Mouse (Mus musculus) right cerebral cortex, postnatal 10 days (tissue): Measurements from ENCODE around the gene Ctnnd2.

Experiments
- DNase-seq, 2 experiments: peaks; one replicate each; pipeline ENCODE4 v3.0.0; 2021; ENCODE audit warnings: low spot score in 2 of 2

Ctnnd2 gene

DNA sequence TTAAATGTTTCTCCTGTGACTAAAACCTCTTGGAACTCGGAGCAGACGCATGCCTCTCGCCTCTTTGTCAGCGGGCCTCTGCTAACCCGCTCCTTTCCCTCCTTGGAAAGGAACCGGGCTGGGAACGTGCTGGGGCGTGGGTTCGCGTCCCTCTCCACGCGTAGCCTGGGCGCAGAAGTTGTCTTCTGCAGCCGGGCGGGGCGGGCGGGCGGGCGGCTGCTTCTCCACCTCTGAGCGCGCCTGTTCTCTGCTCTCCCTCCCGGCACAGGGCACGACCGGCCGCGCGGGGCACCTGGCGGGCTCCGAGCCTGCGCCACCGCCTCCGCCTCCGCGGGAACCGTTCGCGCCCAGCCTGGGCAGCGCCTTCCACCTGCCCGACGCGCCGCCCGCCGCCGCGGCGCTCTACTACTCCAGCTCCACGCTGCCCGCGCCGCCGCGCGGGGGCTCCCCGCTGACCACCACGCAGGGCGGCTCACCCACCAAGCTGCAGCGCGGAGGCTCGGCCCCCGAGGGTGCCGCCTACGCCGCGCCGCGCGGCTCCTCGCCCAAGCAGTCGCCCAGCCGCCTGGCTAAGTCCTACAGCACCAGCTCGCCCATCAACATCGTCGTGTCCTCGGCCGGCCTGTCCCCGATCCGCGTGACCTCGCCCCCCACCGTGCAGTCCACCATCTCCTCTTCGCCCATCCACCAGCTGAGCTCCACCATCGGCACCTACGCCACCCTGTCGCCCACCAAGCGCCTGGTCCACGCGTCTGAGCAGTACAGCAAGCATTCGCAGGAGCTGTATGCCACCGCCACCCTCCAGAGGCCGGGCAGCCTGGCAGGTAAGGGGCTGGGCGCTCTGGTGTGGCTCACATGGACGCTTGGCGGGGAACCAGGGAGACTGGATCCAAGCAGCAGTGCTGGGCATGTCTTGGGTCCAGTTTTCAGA, 474.4 kb downstream of the Ctnnd2 start:
- peak; percentile 60 to 62 for DNase-seq

DNA sequence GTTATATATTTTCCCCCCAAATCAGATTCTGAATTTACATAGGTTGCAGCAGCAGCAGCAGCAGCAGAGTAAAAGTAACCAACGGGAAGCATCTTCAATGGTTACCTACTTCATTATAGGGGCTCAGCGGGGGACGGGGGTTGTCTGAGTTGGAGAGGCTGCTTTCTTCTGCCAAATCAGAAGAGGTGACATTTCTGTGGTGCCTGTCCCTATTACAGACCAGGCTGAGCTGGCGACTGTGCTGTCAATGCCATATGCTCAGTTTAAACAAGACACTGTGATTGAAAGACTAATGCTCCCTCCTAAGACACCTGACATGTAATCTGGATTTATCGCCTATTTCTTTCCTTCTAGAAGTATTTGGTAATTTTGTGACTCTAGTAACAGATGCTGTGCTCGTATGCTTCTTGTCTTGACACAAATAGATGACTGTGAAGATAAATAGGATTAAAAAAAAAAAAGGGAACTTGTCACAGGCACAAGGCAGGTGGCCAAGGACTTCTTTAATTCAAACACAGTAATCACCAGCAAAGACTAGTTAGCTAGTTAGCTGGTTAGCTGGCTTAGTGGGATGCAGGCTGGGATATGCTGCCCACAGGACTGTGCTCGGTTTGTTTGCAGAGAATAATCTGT, 475.4 kb downstream of the Ctnnd2 start:
- DNase-seq = no peak

DNA sequence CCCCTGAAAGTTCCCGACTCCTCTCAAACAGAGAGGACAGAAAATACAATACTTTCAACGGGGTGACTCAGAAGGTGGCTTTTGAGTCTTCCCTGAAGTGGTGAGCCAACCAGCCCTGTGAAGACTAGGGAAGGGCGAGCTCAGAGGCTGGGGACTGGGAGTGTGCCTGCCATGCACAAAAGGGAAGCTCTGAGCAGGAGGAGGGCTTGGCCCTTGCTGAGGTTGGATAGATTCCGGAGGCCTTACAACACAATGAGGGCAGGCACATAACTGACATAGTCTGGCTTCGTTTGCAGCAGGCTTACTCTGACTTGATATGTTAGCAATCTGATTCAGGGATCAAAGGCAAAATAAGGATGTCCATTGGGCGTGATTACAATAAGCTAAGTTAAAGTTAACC, 477.6 kb downstream of the Ctnnd2 start:
- no peak for DNase-seq

DNA sequence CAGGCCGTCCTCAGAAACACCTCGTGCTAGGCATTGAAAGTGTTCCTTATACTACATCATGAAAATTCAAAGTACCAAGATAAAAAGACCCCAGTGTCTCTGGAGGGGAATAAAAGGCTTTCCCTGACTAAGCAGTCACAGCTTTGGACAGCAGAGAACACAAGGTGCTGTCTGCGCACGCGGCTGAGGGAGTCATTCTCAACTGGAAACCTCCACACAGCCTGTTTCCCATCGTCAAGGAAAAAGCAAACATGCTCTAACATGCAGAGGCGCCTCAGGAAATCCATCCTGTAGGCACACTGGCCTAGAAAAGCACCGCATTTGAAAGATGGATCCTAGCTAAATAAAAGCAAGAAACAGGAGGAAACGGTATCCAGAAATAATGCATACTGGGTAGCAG, 483.0 kb downstream of the Ctnnd2 start:
- no peak for DNase-seq

DNA sequence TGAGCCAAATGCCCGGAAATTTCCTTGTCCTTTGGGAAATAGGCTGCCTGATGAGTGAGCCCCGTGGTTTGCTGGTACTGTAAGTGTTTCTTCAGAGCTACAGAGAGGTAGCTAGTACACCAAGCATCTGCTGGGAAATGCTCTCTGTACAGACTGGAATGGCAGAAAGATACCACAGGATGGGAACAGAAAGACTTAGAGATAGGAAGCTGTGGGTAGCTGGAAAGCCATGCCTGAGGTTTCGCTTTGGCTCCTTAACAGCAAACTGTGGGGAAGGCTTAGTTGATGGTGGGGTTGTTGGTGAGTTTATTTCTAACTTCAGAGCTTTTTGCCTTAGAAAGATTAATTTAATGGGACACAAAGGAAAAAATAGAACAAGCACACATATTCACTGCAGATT, 485.2 kb downstream of the Ctnnd2 start:
- no peak for DNase-seq

DNA sequence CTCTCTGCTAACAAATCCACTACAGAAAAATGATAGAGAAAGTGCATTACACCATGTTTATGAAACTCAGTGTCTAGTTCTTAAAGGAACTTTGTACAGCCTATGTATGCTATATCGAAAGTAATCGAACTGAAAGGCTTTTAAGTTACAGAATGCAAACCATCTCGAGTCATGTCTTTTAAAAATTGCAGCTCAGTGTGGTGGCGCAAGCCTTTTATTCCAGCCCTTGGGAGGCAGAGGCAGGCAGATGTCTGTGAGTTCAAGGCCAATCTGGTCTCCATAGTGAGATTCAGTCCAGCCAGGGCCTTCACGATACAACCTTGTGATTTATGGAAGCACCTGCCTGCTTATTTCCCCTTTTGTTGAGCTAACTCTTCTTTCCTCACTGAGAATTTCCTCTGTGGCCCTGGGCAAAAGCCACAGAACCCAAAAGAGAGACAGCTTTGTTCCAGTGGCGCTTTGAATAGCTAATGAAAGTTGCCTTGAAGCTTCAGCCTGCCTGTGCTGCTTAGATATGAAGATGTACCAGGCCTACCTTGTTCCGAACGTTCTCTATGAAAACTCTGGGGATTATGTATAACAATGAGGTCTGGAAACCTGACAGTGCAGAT, 488.3 kb downstream of the Ctnnd2 start:
- DNase-seq = no peak

DNA sequence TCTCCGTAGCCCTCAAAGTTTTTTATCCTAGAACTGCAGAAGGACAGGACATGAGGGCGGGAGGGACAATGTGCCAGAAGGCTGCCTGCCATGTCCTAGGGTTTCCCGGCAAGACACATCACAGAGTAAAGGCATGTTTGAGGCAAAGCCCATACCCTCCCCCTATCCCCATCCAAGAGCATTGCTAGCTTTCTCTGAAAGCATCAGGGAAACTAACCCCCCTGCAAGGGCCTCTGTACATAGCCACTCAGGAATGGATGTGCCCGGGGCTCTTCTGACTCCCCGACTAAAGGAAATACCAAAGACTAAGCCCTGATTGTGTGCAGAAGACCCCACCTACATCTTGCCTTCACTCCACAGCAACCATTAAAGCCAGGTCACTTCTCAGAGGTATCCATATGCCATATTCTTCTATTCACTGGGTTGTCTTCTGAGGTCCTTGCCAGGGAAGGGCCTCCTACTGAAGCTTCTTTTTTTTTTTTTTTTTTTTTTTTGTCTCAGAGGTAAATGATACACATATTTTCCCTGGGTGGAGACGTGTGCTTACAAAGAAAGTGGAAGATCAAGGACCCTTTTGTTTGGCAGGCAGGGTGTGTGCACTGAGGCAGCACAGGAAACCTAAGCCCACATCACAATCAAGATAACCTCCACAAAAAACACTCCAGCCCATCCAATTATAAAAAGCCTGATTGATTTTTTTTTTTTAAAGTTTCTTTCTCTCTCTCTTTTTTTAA, 489.5 kb downstream of the Ctnnd2 start:
- peak in 1 of 2 experiments; percentile 48 for DNase-seq

DNA sequence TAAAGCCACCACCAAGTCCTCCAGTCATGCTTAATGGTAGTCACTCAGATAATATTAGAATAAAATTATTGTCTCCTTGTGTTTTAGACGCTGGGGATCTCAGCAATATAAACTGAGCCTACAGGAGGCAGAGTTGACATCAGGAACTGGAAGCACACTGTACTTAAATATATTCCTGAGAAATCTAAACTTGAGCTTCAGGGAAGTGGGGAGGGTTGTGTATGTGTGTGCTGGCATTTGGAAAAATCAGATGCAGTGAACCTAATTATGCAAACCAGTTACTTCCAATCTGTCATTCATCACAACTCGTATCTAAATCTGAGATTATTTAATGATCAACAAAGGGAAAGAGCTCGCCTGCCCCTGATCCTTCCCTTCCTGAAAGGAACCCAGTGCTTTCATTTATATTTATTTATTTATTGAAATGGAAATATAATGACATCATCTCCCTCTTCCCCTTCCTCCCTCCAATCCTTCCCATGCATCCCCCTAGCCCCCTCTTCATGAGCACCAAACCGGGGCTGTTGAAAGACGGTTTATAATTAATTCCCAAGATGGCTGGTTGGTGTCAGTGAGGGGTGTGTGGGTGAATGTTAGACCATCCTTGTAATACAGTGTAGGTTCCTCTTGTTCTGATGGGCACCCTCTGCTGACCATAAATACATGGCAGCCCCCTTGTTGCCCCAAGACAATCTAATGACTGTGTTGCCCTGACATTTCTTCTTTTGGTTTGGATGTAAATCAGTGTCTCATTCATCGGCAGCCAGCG, 495.6 kb downstream of the Ctnnd2 start:
- no peak for DNase-seq

DNA sequence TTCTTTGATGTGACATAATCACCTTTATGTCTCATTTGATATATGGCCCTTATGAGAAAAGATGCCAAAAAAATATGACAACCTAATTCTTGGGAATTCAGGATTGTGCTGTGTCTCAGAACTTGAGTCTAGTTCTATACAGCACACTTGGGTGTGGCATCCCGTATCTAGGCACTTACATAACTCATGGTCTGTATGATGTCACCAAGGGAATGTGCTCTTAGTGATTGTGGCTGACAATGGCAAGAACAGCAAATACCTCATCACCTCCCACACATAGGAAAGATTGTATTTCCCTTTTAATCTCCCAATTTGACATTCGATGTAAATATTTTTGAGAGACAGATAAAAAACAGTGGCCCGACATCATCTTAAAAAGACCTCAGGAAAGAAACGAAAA, 509.5 kb downstream of the Ctnnd2 start:
- no peak for DNase-seq

DNA sequence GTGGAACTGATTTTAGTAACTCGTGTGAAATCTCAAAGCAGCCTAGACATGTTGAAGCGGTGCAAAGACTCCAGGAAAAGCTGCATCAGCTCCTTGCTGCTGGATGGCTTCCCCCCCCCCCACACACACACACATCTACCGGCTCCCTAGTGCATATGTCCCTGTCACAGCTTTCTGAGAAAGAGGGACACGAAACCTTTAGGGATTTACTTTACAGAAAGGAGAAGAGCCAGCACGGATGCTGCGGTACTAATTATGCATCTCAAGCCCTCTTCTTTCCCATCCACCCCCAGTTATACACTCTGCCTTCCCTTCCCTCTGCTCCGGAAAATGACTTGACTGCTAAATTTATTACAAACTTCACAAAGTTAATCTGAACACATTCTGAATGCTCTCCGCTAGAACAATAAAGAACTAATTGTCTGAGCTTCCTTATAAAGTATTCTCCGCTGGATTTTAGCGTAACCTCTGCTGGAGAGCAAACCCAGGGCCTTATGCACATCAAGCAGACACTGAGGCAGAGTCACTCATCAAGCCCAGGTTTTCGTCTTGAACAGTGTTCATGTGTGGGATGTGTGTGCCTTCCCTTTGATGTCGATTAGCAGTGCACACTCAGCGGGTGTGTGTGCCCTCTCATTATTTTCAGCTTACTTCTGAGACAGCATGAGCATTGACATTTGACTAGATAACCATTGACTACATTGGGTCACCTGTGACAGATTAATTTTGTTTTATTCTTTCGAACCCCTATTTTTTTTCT, 510.1 kb downstream of the Ctnnd2 start:
- peak in 1 of 2 experiments; percentile 40 for DNase-seq

DNA sequence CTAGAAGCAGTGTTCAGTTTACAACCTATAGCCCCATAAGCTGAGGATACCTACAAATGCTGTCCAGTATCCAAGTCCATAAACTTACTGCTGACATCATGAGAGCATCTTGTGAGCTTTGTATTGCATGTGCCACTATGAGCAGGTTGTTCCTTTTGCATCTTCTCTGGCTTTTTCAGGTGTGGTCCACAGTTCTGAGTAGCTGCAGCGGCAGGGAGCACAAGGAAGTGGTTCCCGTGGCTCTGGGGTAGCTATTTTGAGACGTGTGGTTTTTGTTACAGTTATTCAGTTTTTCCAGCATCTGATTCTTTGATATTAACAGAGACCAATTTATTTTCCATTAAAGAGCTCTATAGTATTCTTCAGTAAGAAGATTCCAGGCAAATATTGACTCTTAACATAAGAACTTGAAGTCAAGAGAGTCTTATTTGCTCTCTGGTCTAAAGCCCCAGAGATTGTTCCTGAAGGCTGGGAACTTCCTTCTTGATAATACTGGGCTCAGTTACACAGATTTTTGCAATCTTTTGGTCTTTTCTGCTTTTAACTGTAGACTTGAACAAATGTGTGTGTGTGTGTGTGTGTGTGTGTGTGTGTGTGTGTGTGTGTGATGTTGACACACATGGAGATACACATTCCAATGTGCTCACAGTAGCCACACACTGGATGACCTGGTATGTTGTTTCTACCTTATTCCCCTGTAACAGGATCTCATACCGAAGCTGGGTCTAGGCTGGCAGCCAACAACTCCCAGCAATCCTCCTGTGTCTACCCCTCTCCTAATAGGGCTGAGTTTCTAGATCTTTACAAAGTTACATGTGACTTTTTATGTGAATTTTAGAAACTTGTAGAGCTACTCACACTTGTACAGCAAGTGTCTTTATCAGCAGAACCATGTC, 514.1 kb downstream of the Ctnnd2 start:
- DNase-seq = no peak

DNA sequence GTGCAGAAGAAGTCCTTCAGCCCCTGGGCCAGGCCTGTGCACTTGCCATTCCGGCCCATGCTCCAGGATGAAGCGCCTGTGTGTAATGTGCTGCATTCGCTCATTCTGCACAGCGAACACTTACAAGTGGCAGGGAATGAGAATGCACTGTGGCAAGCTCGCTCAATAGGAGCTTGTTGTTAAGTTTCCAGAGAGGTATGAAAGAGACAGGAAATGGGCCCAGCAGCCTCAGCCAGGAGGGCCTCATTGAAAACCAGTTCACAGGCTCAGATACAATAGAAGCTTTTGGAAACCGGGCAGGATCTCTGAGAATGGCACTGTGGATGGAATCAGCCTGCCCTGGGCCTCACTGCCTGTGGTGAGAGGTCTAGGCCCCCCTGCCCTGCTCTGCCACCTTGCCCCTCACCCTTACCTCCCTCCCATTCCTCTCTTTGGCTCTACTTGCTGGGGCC, 521.4 kb downstream of the Ctnnd2 start:
- peak; percentile 81 to 88 for DNase-seq

DNA sequence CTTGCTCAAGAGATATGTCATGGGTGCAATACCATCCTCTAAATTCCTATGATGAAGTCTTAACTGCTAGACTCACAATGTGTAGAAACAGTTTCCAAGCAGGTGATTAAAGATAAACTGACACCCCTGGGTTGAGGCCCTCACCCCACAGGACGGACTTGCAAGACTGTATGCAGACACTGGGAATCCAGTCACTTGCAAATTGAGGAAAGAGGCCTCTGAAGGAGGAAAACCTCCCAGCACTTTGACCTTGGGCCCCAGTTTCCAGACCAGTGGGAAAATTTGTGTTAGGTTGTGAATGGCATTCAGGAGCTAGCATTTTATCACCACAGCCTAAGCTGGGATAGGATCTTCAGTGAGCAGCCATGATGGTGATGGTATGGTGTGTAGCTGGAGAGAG, 521.9 kb downstream of the Ctnnd2 start:
- no peak for DNase-seq

DNA sequence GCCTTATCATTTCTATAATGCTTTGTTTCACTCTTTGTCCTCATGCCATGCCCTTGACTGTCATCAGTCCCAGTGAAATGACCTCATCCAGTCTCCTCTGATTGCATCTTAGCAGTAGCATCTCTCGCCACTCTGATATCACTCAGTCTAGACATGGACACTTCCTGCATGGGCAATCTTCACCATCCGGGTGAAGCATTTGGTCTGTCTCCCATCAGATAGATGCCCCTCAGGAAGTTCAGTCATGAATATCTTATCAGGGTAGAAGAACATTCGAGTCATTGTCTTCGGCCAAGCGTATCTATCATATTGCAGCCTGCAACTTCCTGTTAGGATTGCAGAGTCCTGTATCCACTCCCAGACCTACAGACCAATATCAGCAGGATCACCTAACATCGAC, 523.5 kb downstream of the Ctnnd2 start:
- no peak for DNase-seq

DNA sequence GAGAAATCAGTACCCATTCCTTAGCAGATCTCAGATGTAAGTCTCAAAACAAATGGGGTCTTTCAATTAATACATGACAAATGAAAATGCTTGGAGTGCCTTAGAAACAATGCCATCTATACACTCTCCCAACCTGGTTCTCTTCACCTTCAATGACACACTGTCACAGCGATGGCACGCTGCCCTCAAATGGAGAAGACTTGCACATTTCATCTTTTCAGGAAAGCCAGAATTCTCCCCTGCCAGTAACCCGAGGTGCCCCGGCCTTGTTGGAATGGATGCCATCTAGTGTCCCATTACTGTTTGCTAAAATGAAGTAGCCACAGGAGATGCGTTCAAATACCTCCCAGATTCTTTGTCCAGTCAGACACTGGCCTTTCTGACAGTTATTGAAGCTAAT, 525.0 kb downstream of the Ctnnd2 start:
- peak; percentile 58 to 67 for DNase-seq

DNA sequence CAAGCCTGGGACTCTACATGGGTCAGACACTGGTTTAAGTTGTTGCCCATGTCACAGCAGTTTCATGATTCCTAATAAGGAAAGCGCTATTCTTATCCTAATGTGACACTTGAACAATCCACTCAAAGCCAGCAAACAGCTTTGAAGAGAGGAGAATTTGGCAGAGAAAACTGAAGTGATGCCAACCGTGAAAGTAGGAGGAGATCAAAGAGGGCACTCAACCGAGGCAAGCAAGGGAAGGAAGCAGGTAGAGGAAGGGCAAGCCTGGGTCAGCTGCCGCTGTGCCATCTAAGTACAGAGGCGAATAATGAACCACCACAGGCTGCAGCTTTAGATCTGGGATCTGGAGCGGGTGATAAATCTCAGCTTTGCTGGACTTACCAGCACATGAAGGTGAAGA, 528.4 kb downstream of the Ctnnd2 start:
- DNase-seq = no peak

DNA sequence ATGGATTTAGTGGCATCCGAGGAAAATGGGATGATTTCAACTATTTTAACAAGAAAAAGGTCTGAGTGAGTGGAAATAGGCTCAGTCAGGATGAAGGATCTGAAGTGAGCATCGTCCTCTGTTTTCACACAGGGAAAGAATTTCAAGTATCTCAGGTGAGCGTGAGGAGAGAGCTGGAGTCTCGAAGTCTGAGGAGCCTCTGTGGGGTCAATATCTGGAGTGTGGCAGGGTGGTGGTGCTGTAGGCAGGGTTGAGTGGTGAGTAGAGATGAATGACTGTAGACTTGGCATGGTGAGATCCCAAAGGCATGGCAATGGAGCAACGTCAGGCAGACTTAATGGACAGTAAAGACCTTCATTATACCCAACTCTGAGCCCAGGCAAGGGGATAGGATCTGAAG, 529.2 kb downstream of the Ctnnd2 start:
- no peak for DNase-seq

DNA sequence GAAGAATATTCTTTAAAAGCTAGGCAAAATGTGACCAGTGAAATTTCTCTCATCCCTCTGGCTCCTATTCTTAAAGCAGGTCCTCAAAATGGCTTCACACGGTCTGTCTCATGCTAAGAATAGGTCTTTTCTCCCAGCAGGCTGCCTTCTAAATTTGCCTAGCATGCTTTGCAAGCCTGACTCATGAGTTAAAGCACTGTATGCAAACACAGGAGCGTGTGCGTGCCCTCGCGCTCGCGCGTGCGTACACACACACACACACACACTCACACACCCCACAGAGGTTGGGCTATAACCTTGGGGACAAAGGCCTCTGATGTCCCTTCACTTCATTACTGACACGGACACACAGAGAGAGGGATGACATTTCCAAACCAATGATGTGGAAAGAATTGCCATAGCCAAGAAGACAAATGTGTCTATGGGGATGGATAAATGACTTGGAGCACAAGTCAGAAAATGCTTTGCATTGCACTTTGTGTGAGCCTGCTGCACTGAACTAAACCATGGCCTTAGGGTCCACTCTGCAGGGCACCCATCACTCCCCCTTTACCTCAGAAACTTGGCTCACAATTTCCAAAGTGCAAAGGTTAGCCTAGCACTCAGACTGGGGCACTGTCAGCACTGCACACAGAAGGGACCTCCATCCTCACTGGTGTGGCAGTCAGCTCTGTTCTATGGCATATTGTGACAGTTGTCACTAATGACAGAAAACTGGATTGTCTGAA, 536.8 kb downstream of the Ctnnd2 start:
- DNase-seq = peak; percentile 41 to 73

DNA sequence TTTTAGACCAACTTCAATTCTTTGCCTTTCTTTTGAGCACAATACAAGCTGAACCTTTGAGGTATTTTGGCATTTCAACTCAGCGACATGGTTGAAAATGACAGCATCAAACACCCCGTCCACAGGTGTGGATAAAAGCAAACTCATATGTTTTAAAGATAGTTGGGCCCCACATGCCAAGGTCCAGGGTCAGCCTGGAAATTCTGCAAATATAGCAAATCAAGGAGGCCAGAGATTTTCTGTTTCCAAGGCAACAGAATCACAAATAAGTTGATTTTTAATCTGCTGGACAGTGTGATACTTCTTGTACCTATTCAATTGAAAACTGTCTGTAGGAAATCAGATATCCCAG, 537.3 kb downstream of the Ctnnd2 start:
- no peak for DNase-seq
